Mouse (Mus musculus) midbrain, embryonic 13.5 days (tissue): Measurements from ENCODE around the gene Cela3a. TPM values are rescaled to one million over a fixed set of nuclear protein-coding genes. Genes with fewer than 3 reads are reported as not detected.
A peak's percentile ranks its signal among the peaks of the same experiment; 100 is the strongest.
"Not testable (repeated sequence)": the region's sequence is repeated elsewhere in the genome, so short reads cannot be mapped to it uniquely, and the experiment has no call there.

ENCODE experiments used
- ATAC-seq: fragments of 200-750 bp; cut with Nextera tagmentation; 2 replicates; pipeline ENCODE4 v1.8.0; 2017; ENCODE audit warnings: mild to moderate bottlenecking, moderate TSS enrichment, moderate library complexity
- H3K27ac ChIP-seq: fragments of 300-500 bp; sonication (generic); 2 replicates; pipeline ENCODE4 v1.5.1; 2015; ENCODE audit warnings: inconsistent platforms, mild to moderate bottlenecking, moderate library complexity
- H3K27me3 ChIP-seq: fragments of 300-500 bp; sonication (generic); 2 replicates; pipeline ENCODE4 v1.6.1; 2015; ENCODE audit warnings: mild to moderate bottlenecking, inconsistent platforms
- H3K36me3 ChIP-seq: fragments of 300-500 bp; sonication (generic); 2 replicates; pipeline ENCODE4 v1.6.1; 2015; ENCODE audit warnings: mild to moderate bottlenecking, inconsistent platforms
- H3K4me1 ChIP-seq: fragments of 300-500 bp; sonication (generic); replicated peaks from 2 replicates; pipeline ENCODE4 v1.6.1; 2015; ENCODE audit warnings: inconsistent platforms
- H3K4me2 ChIP-seq: fragments of 300-500 bp; sonication (generic); replicated peaks from 2 replicates; pipeline ENCODE4 v1.6.1; 2015; ENCODE audit warnings: moderate library complexity, mild to moderate bottlenecking, inconsistent platforms
- H3K4me3 ChIP-seq: fragments of 300-500 bp; sonication (generic); replicated peaks from 2 replicates; pipeline ENCODE4 v1.5.1; 2015; ENCODE audit warnings: mild to moderate bottlenecking, inconsistent platforms
- H3K9ac ChIP-seq: fragments of 300-500 bp; sonication (generic); replicated peaks from 2 replicates; pipeline ENCODE4 v1.6.1; 2015; ENCODE audit warnings: mild to moderate bottlenecking, inconsistent platforms
- H3K9me3 ChIP-seq: fragments of 300-500 bp; sonication (generic); 2 replicates; pipeline ENCODE4 v1.6.1; 2016; ENCODE audit warnings: mild to moderate bottlenecking, inconsistent platforms
- WGBS: fragments of 180-500 bp; shearing (Covaris S2); methylation state at CpG from one replicate; pipeline ENCODE4 v1.1.7; 2015; 5-methylcytosine and 5-hydroxymethylcytosine counted together
- polyA plus RNA-seq: library from polyadenylated mRNA; unstranded; fragments of >200 nt; fragmentation: Nextera tagmentation; extraction: Ambion mirVana; gene quantifications from 2 replicates; pipeline ENCODE4 v1.2.1, GENCODE M21; 2015

Gene Cela3a
- polyA plus RNA-seq, 1 experiment from 2014 or later: not detected

DNA sequence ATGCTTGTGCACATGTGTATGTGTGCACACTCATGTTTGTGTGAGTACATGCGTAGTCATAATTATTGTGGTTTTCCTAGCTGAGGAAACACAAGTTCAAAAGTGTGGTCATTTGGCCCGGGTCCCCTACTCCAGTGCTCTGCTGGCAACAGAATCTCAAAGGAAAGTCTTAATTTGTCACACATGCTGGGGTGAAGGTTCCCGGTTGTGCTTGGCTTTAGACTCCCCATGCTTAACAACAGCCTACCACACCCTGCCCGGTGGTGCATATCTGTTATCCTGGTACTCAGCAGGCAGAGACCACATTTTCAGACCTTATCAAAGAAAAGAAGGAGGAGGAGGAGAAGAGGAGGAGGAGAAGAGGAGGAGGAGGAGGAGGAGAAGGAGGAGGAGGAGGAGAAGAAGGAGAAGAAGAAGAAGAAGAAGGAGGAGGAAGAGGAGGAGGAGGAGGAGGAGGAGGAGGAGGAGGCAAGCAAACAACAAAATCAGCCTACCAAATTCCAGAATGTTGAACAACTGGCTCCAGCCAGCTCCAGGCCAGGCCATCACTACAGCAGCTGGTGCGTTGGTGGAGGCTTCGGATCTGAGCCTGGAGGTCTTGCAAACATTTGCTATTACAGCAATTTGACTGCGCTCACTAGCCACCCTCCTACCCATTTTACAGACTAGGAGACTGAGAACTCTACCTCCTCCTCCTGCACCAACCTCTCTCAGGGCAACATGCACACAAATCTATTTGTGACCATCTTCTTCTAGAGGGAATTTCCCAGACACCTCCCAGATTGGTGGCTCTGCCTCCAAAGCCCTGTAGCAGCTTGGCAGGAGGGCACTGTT, 38.0 kb upstream of the Cela3a start:
- H3K27me3 ChIP-seq: no peaks in the 10 kb centered on the region
- no peak overlapping the region for H3K9ac ChIP-seq
- H3K4me3 ChIP-seq: no peak overlapping the region
- no peak overlapping the region for H3K27ac ChIP-seq
- 77% methylated on average over 7 of the region's 7 CpGs for WGBS
- H3K9me3 ChIP-seq: no peaks in the 10 kb centered on the region
- peaks cover 11% of the 10 kb centered on the region for H3K4me1 ChIP-seq
- H3K36me3 ChIP-seq: no peaks in the 10 kb centered on the region
- no peak overlapping the region for H3K4me2 ChIP-seq
- no peak for ATAC-seq

DNA sequence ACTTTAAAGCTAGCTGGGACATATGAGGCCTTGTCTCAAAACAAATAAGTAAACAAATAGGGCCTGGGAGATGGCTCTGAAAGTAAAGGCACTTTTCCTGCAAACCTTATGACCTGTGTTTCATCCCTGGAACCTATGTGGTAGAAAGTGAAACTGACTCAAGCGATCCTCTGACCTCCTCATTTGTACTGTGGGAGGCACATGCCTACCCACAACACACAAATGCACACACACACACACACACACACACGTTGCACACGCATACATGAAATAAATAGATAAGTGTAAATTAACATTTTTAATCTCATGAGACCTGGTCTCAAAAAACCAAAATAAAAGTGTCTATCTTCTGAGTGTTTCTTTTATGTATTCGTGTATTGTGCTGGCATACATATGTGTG, 36.3 kb upstream of the Cela3a start:
- Histone ChIP-seq H3K9me3 (no peaks in the 10 kb centered on the region), H3K4me3 (no peak overlapping the region), H3K4me2 (no peak overlapping the region), H3K9ac (no peak overlapping the region), H3K4me1 (peaks cover 11% of the 10 kb centered on the region), H3K36me3 (no peaks in the 10 kb centered on the region), H3K27me3 (no peaks in the 10 kb centered on the region), H3K27ac (no peak overlapping the region)
- 91% methylated on average over 4 of the region's 4 CpGs for WGBS
- ATAC-seq: no peak

- H3K9me3 ChIP-seq: no peaks in the 10 kb centered on the region
- no peak overlapping the region for H3K4me3 ChIP-seq
- WGBS: 28% methylated on average over 5 of the region's 5 CpGs
- no peak overlapping the region for H3K27ac ChIP-seq
- H3K4me1 ChIP-seq: peaks cover 8% of the 10 kb centered on the region
- ATAC-seq: peak; percentile 27; the same call in 1 of the 2 replicates
- no peaks in the 10 kb centered on the region for H3K27me3 ChIP-seq
- no peaks in the 10 kb centered on the region for H3K36me3 ChIP-seq
- H3K9ac ChIP-seq: no peak overlapping the region
- no peak overlapping the region for H3K4me2 ChIP-seq
Measured at GRCm38 (mm10) chr4:137443625-137444024, 34.0 kb upstream of the Cela3a start.

DNA sequence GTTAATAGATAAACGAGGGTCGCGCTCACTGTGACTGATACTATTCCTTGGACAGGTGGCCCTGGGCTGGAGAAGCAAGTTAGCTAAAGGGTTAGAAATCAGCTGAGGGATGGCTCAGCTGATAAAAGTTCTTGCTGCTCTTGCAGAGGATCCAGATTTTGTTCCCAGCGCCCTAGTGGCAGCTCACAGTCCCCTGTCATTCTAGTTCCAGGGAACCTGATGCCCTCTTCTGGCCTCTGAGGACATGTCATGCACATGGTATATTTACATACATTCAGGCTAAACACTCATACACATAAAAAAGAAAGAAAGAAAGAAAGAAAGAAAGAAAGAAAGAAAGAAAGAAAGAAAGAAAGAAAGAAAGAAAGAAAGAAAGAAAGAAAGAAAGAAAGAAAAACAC, 31.7 kb upstream of the Cela3a start:
- no peak overlapping the region for H3K4me2 ChIP-seq
- H3K4me1 ChIP-seq: no peaks in the 10 kb centered on the region
- no peak for ATAC-seq
- WGBS: 84% methylated on average over 4 of the region's 4 CpGs
- H3K36me3 ChIP-seq: no peaks in the 10 kb centered on the region
- no peaks in the 10 kb centered on the region for H3K9me3 ChIP-seq
- H3K27me3 ChIP-seq: no peaks in the 10 kb centered on the region
- no peak overlapping the region for H3K4me3 ChIP-seq
- no peak overlapping the region for H3K9ac ChIP-seq
- no peak overlapping the region for H3K27ac ChIP-seq

DNA sequence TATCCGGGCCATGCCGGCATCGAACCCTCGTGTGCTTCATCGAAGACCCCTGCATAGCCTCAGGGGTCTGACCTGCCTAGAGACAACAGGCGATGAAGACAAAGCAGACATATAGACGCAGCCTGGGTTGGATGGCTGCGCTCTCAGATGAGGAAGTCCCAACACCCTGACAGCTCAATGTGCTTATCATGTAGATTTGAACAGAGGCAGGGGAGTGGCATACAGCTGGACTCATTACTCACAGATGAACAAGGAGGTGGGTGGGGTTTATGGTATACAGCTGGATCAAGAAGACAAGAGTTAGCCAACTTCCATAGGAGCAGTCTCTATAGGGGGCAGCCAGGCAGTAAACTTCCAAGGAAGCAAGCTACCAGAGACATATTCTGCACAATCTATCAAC, 29.3 kb upstream of the Cela3a start:
- H3K36me3 ChIP-seq: no peaks in the 10 kb centered on the region
- 89% methylated on average over 8 of the region's 8 CpGs for WGBS
- no peak overlapping the region for H3K4me3 ChIP-seq
- H3K9me3 ChIP-seq: no peaks in the 10 kb centered on the region
- H3K27me3 ChIP-seq: no peaks in the 10 kb centered on the region
- H3K9ac ChIP-seq: no peak overlapping the region
- no peak for ATAC-seq
- no peak overlapping the region for H3K27ac ChIP-seq
- no peak overlapping the region for H3K4me2 ChIP-seq
- H3K4me1 ChIP-seq: no peaks in the 10 kb centered on the region

- H3K36me3 ChIP-seq: no peaks in the 10 kb centered on the region
- no peak overlapping the region for H3K4me3 ChIP-seq
- no peaks in the 10 kb centered on the region for H3K4me1 ChIP-seq
- no peaks in the 10 kb centered on the region for H3K9me3 ChIP-seq
- no peak for ATAC-seq
- no peak overlapping the region for H3K4me2 ChIP-seq
- no peak overlapping the region for H3K27ac ChIP-seq
- H3K9ac ChIP-seq: no peak overlapping the region
- 92% methylated on average over 8 of the region's 8 CpGs for WGBS
- no peaks in the 10 kb centered on the region for H3K27me3 ChIP-seq
Measured at GRCm38 (mm10) chr4:137436979-137437669, 27.5 kb upstream of the Cela3a start.

DNA sequence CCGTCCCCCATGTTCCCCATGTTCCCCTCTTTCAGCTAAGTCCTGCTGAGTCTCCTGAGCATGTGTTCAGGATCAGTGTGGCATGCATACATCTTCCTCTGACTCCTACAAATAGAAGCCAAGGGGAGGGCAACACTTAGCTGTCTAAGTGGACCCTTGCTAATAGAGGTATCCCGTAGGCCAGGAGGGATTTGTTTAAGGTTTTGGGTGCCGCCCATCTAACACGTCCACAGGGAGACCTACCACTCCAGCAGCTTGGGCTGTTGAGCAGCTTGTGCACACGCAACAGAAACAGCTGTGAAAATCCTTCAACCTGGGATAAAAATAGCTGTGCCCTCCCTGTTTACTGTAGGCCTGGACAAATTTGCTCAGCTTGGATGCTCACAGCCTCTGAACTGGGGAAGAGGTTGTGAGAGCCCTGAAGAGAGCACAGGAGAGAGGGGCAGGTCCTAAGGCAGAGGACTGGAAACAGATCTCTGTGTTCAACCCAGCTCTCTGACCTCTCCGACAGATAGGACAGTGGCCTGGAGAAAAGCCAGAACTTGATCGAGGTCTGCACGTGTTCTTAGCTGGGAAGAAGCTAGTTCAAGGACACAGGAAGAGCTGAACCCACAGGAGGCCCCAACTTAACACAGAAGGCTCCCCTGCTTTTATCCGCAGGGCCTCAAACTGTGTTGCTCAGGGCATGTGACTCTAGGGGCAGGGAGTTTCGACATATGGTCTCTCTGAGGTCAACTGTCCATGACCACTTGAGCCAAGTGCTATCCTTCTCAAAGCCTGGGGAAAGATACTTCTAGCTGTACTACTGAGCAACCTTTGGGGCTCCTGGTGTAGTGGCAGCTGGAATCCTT, 23.3 kb upstream of the Cela3a start:
- 76% methylated on average over 10 of the region's 10 CpGs for WGBS
- ATAC-seq, H3K9ac ChIP-seq, H3K9me3 ChIP-seq, H3K36me3 ChIP-seq, H3K4me1 ChIP-seq, H3K4me3 ChIP-seq, H3K27me3 ChIP-seq, H3K27ac ChIP-seq, H3K4me2 ChIP-seq: not testable (repeated sequence)

- ATAC-seq: no peak
- Histone ChIP-seq H3K9ac (no peak within 1 kb of the TSS), H3K9me3 (no peaks in the 10 kb centered on the region), H3K4me2 (no peak within 1 kb of the TSS), H3K27me3 (no peaks in the 10 kb centered on the region), H3K4me3 (no peak within 1 kb of the TSS), H3K27ac (no peak within 1 kb of the TSS), H3K4me1 (no peaks in the 10 kb centered on the region), H3K36me3 (no peaks in the 10 kb centered on the region)
- 96% methylated on average over 4 of the region's 4 CpGs for WGBS
Measured at GRCm38 (mm10) chr4:137430502-137430901, 20.9 kb upstream of the Cela3a start, which contains the start of gene Cela3b. Gene Cela3b, minus strand, starts transcription at chr4:137430540.

DNA sequence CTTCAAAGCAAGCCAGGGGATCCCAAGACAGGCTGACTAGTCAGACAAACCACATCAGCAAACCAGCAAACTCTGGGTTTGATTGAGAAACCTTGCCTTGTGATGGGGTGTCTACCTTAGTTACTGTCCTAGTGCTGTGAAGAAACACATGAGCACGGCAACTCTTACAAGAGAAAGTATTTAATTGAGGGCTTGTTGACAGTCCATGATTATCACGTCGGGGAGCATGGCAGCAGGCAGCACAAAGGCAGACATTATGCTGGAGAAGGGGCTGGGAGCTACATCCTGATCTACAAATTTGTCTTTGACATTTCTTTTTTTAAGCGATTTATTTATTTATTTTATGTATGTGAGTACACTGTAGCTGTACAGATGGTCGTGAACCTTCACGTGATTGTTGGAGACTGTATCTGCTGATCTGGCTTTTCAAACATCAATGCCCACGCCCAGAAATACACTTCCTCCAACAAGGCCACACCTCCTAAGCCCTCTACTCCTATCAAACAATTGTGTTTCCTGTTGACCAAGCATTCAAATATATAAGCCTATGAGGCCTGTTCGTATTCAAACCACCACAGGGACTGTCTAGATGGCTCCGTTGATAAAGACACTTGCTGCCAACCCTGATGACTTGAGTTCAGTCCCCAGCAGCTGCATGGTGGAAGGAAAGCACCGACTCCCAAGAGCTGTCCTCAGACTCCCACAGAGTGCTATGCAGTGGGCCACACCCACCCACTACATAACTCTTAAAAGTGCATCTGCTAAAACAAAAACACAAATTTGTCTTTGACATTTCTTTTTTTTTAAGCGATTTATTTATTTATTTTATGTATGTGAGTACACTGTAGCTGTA, 8.3 kb upstream of the Cela3a start:
- no peak overlapping the region for H3K4me3 ChIP-seq
- no peak overlapping the region for H3K9ac ChIP-seq
- no peak overlapping the region for H3K4me2 ChIP-seq
- no peaks in the 10 kb centered on the region for H3K9me3 ChIP-seq
- H3K4me1 ChIP-seq: no peaks in the 10 kb centered on the region
- H3K27me3 ChIP-seq: no peaks in the 10 kb centered on the region
- 80% methylated on average over 11 of the region's 11 CpGs for WGBS
- H3K27ac ChIP-seq: no peak overlapping the region
- no peak for ATAC-seq
- H3K36me3 ChIP-seq: no peaks in the 10 kb centered on the region

DNA sequence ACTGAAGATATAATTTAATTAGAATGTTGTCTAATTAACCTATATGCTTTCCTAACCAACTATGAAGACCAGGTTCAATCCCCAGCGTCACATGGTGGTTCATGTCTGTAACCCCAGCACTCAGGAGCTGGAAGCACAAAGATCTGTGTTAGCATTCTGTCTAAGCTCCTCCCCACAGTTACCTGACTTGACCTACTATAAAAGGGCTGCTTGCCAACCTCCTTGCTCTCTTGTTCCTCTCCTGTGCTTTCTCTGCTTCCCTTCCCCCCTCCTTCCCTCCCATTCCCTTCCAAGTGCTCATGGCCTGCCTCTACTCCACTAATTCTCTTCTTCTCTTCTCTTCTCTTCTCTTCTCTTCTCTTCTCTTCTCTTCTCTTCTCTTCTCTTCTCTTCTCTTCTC, 5.3 kb upstream of the Cela3a start:
- no peak overlapping the region for H3K9ac ChIP-seq
- no peak overlapping the region for H3K27ac ChIP-seq
- WGBS: 64% methylated on average over 1 of the region's 1 CpGs
- H3K4me1 ChIP-seq: no peaks in the 10 kb centered on the region
- no peak for ATAC-seq
- no peaks in the 10 kb centered on the region for H3K9me3 ChIP-seq
- no peak overlapping the region for H3K4me2 ChIP-seq
- no peaks in the 10 kb centered on the region for H3K27me3 ChIP-seq
- no peaks in the 10 kb centered on the region for H3K36me3 ChIP-seq
- H3K4me3 ChIP-seq: no peak overlapping the region

DNA sequence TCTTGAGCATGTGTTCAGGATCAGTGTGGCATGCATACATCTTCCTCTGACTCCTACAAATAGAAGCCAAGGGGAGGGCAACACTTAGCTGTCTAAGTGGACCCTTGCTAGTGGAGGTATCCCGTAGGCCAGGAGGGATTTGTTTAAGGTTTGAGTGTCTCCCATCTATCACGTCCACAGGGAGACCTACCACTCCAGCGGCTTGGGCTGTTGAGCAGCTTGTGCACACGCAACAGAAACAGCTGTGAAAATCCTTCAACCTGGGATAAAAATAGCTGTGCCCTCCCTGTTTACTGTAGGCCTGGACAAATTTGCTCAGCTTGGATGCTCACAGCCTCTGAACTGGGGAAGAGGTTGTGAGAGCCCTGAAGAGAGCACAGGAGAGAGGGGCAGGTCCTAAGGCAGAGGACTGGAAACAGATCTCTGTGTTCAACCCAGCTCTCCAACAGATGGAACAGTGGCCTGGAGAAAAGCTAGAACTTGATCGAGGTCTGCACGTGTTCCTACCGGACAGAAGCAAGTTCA, 2.7 kb upstream of the Cela3a start:
- not testable (repeated sequence) for H3K27ac ChIP-seq, H3K9ac ChIP-seq, H3K4me1 ChIP-seq, H3K27me3 ChIP-seq, H3K9me3 ChIP-seq, H3K4me2 ChIP-seq, H3K4me3 ChIP-seq, H3K36me3 ChIP-seq, ATAC-seq
- WGBS: 86% methylated on average over 7 of the region's 7 CpGs
